ENCODE assay signal across 8 mouse cellular contexts in the genomic region with DNA sequence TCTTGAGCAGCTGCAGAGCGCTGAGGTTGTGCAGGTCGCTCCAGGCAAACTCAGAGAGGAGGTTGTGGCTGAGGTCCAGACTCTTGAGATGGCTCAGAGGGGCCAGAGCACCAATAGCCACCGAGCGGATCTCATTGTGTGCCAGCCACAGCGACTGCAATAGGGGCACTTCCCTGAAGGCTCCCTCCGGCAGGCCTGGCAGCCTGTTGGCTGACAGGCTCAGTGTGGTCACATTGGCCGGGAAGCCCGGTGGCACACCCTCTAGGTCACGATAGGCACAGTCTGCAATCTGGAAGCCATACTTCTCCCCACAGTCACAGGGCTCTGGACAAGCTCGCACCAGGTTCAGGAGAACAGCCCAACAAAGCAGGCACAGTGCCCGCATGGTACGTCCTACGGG. TPM values are rescaled to one million over a fixed set of nuclear protein-coding genes. Genes with fewer than 3 reads are reported as not detected.
DNase-seq lines count a peak whose midpoint lies in the region; ATAC-seq and TF ChIP-seq lines count a peak whose summit lies in the region.
"Had no signal": no experiment of that assay in that cellular context is flagged by ENCODE, and none has a peak within 500 bp of the region (broad histone marks: within the 10 kb centered on the region; RNA-seq: fewer than 3 reads in every experiment).

No protein-coding gene starts in this region.

- peak overlapping the region; percentile 11; the same call in 1 of the 2 replicates for H3K27ac ChIP-seq in liver, adult 2 months (replicated peaks; ENCODE audit: insufficient read depth, low read depth, low read length)
- H3K27ac ChIP-seq in embryonic facial prominence, embryonic 15.5 days (replicated peaks), result peak overlapping the region; percentile 98
- H3K27ac ChIP-seq in intestine, embryonic 14.5 days (ENCODE audit: low read depth), result peak overlapping the region; percentile 99
- H3K27ac ChIP-seq in small intestine, adult 2 months (ENCODE audit: insufficient read depth, low read depth, low read length), result peak overlapping the region; percentile 74

- peak overlapping the region; percentile 56 for H3K4me2 ChIP-seq in embryonic facial prominence, embryonic 15.5 days (replicated peaks)
- peak overlapping the region; percentile 62 for H3K4me2 ChIP-seq in intestine, embryonic 14.5 days (ENCODE audit: low read length)

- TF ChIP-seq CTCF in liver, adult 2 months (IDR thresholded peaks at IDR 0.05; ENCODE audit: low read depth, low read length), result no peak
- no peak for TF ChIP-seq CTCF in small intestine, adult 2 months (IDR thresholded peaks at IDR 0.05; ENCODE audit: extremely low read depth, insufficient read length, insufficient replicate concordance, low read depth, low read length)

- H3K4me3 ChIP-seq in liver, adult 2 months (ENCODE audit: insufficient read depth, low read depth, low read length), result peak overlapping the region; percentile 1; the same call in 1 of the 2 replicates
- H3K4me3 ChIP-seq in embryonic facial prominence, embryonic 15.5 days (replicated peaks), result peak overlapping the region; percentile 36
- H3K4me3 ChIP-seq in intestine, embryonic 14.5 days (ENCODE audit: low read depth, low read length), result peak overlapping the region; percentile 36
- peak overlapping the region; percentile 44 for H3K4me3 ChIP-seq in small intestine, adult 2 months (ENCODE audit: low read depth, low read length)

- no peaks in the 10 kb centered on the region for H3K4me1 ChIP-seq in liver, adult 2 months (ENCODE audit: control insufficient read depth, insufficient read depth, low read length)
- H3K4me1 ChIP-seq in embryonic facial prominence, embryonic 15.5 days, result peaks cover 77% of the 10 kb centered on the region
- H3K4me1 ChIP-seq in intestine, embryonic 14.5 days (replicated peaks; ENCODE audit: control insufficient read depth, insufficient read depth, low read length), result peaks cover 59% of the 10 kb centered on the region
- H3K4me1 ChIP-seq in small intestine, adult 2 months (ENCODE audit: control insufficient read depth, insufficient read depth, insufficient read length, low read length), result peaks cover 6% of the 10 kb centered on the region; the same call in 1 of the 2 replicates

- no peak for TF ChIP-seq POLR2A in liver, adult 2 months (IDR thresholded peaks at IDR 0.05; ENCODE audit: extremely low read depth, insufficient read depth, low read length)
- TF ChIP-seq POLR2A in small intestine, adult 2 months (IDR thresholded peaks at IDR 0.05; ENCODE audit: low read depth, low read length), result no peak

- H3K27me3 ChIP-seq in liver, adult 2 months (ENCODE audit: control insufficient read depth, insufficient read depth, low read length), result no peaks in the 10 kb centered on the region
- H3K27me3 ChIP-seq in embryonic facial prominence, embryonic 15.5 days, result no peaks in the 10 kb centered on the region
- no peaks in the 10 kb centered on the region for H3K27me3 ChIP-seq in intestine, embryonic 14.5 days (replicated peaks; ENCODE audit: control insufficient read depth, insufficient read depth, low read length)
- H3K27me3 ChIP-seq in small intestine, adult 2 months (ENCODE audit: control insufficient read depth, insufficient read depth, low read length), result no peaks in the 10 kb centered on the region

- DNase-seq in liver, adult 2 months (ENCODE audit: extremely low read depth, low read depth, low spot score), result no peak
- DNase-seq in liver, result no peak
- no peak for DNase-seq in intestine, embryonic 14.5 days (ENCODE audit: low spot score)
- no peak for DNase-seq in urinary bladder, postnatal 4 days (ENCODE audit: low spot score in 2 of 2)
- DNase-seq in c-Kit-positive CD71-positive TER-119-positive erythroid progenitor cells, embryonic 14.5 days (ENCODE audit: low spot score), result no peak
- DNase-seq: layer of hippocampus, adult 9-11 months had no signal

- no peak overlapping the region for H3K9ac ChIP-seq in liver, adult 2 months (ENCODE audit: low read depth, low read length)
- H3K9ac ChIP-seq in embryonic facial prominence, embryonic 15.5 days, result peak overlapping the region; percentile 26; the same call in 1 of the 2 replicates
- peak overlapping the region; percentile 52 for H3K9ac ChIP-seq in intestine, embryonic 14.5 days (ENCODE audit: low read length)

- 77% methylated on average over 13 of the region's 13 CpGs for WGBS in liver, adult 2 months
- WGBS in embryonic facial prominence, embryonic 15.5 days, result 69% methylated on average over 13 of the region's 13 CpGs
- WGBS in intestine, embryonic 14.5 days, result 62% methylated on average over 13 of the region's 13 CpGs
- WGBS in small intestine, adult 2 months, result 70% methylated on average over 13 of the region's 13 CpGs

- no peaks in the 10 kb centered on the region for H3K79me2 ChIP-seq in liver, adult 2 months (ENCODE audit: control insufficient read depth, insufficient read depth, low read length)

- no peaks in the 10 kb centered on the region for H3K36me3 ChIP-seq in liver, adult 2 months (ENCODE audit: control insufficient read depth, insufficient read depth, low read length)
- H3K36me3 ChIP-seq in embryonic facial prominence, embryonic 15.5 days, result no peaks in the 10 kb centered on the region
- H3K36me3 ChIP-seq in intestine, embryonic 14.5 days (ENCODE audit: control insufficient read depth, insufficient read depth, low read length), result no peaks in the 10 kb centered on the region
- H3K36me3 ChIP-seq in small intestine, adult 2 months (ENCODE audit: control insufficient read depth, insufficient read depth, low read length), result no peaks in the 10 kb centered on the region

- ATAC-seq in embryonic facial prominence, embryonic 15.5 days (ENCODE audit: insufficient number of reproducible peaks, low FRiP score, low TSS enrichment, low read depth), result no peak
- no peak for ATAC-seq in intestine, embryonic 14.5 days (replicated peaks; ENCODE audit: low FRiP score, low TSS enrichment, low read depth)

- H3K9me3 ChIP-seq in embryonic facial prominence, embryonic 15.5 days (replicated peaks), result no peaks in the 10 kb centered on the region
- H3K9me3 ChIP-seq in intestine, embryonic 14.5 days (ENCODE audit: control insufficient read depth, low read length), result no peaks in the 10 kb centered on the region

RNA-seq across cellular contexts. Expression of gene Ccdc33, which starts 39.2 kb away (rescaled TPM):
- not detected in 2 replicates for total RNA-seq in liver, adult 2 months (2014; rRNA removed)
- not detected in 2 replicates for polyA plus RNA-seq in liver, adult 2 months (2012; rRNA removed)
- polyA plus RNA-seq in embryonic facial prominence, embryonic 15.5 days (2015; fragmentation: Nextera tagmentation; extraction: Ambion mirVana), result 1.3 and 1.6 TPM in 2 replicates
- polyA plus RNA-seq in intestine, embryonic 14.5 days (2014; fragmentation: Nextera tagmentation; extraction: Ambion mirVana), result 0.11 and 0.27 TPM in 2 replicates
- not detected in 2 replicates for polyA plus RNA-seq in small intestine, adult 2 months (2012; rRNA removed)

RNA-seq across cellular contexts. Expression of gene Islr, which starts 46.3 kb away (rescaled TPM):
- total RNA-seq in liver, adult 2 months (2014; rRNA removed), result 1.4 and 1.5 TPM in 2 replicates
- polyA plus RNA-seq in liver, adult 2 months (2012; rRNA removed), result 6.8 and 7.7 TPM in 2 replicates
- 150 and 165 TPM in 2 replicates for polyA plus RNA-seq in embryonic facial prominence, embryonic 15.5 days (2015; fragmentation: Nextera tagmentation; extraction: Ambion mirVana)
- polyA plus RNA-seq in intestine, embryonic 14.5 days (2014; fragmentation: Nextera tagmentation; extraction: Ambion mirVana), result 65.5 and 71.3 TPM in 2 replicates
- polyA plus RNA-seq in small intestine, adult 2 months (2012; rRNA removed), result 27.5 and 31.4 TPM in 2 replicates

RNA-seq across cellular contexts. Expression of gene Islr2, which starts 46.3 kb away (rescaled TPM):
- total RNA-seq in liver, adult 2 months (2014; rRNA removed), result 0.07 TPM in 1 of 2 replicates, not detected in the other
- polyA plus RNA-seq in liver, adult 2 months (2012; rRNA removed), result not detected in 2 replicates
- 0.80 and 0.81 TPM in 2 replicates for polyA plus RNA-seq in embryonic facial prominence, embryonic 15.5 days (2015; fragmentation: Nextera tagmentation; extraction: Ambion mirVana)
- 1.7 and 1.8 TPM in 2 replicates for polyA plus RNA-seq in intestine, embryonic 14.5 days (2014; fragmentation: Nextera tagmentation; extraction: Ambion mirVana)
- 0.91 and 1.3 TPM in 2 replicates for polyA plus RNA-seq in small intestine, adult 2 months (2012; rRNA removed)

Comparison
In these comparisons a context has a peak if more than half of its experiments do, and no peak if none do; other contexts are left out.
1. H3K27ac ChIP-seq: peak in every context shown above with its lines; median percentile 99 in intestine, embryonic 14.5 days; 98 in embryonic facial prominence, embryonic 15.5 days; 74 in small intestine, adult 2 months; 11 in liver, adult 2 months.